Mouse (Mus musculus) hindbrain, postnatal 0 days (tissue): ENCODE results near the gene Ckm. TPM values are rescaled to one million over a fixed set of nuclear protein-coding genes. Genes with fewer than 3 reads are reported as not detected.

Source experiments
- ATAC-seq: fragments of 200-750 bp; cut with Nextera tagmentation; 2 replicates; pipeline ENCODE4 v1.8.0; 2017; ENCODE audit warnings: mild to moderate bottlenecking, moderate TSS enrichment, moderate library complexity
- DNase-seq: peaks from one replicate; pipeline ENCODE4 v3.0.0-alpha.2; 2015; ENCODE audit warnings: low spot score
- H3K27ac ChIP-seq: fragments of 300-500 bp; sonication (generic); 2 replicates; pipeline ENCODE4 v1.5.1; 2014; ENCODE audit warnings: mild to moderate bottlenecking
- H3K27me3 ChIP-seq: fragments of 300-500 bp; sonication (generic); 2 replicates; pipeline ENCODE4 v1.6.1; 2014; ENCODE audit warnings: low read length, mixed read lengths; ENCODE audit not compliant: insufficient read depth
- H3K36me3 ChIP-seq: fragments of 300-500 bp; sonication (generic); 2 replicates; pipeline ENCODE4 v1.6.1; 2014; ENCODE audit warnings: low read length, mixed read lengths; ENCODE audit not compliant: insufficient read depth
- H3K4me1 ChIP-seq: fragments of 300-500 bp; sonication (generic); 2 replicates; pipeline ENCODE4 v1.6.1; 2014; ENCODE audit warnings: antibody characterized with exemption, low read length, mixed read lengths; ENCODE audit not compliant: insufficient read depth
- H3K4me2 ChIP-seq: fragments of 300-500 bp; sonication (generic); 2 replicates; pipeline ENCODE4 v1.6.1; 2014; ENCODE audit warnings: low read depth, mild to moderate bottlenecking, low read length, moderate library complexity, mixed read lengths
- H3K4me3 ChIP-seq: fragments of 300-500 bp; sonication (generic); 2 replicates; pipeline ENCODE4 v1.5.1; 2014; ENCODE audit warnings: low read length
- H3K9ac ChIP-seq: fragments of 300-500 bp; sonication (generic); replicated peaks from 2 replicates; pipeline ENCODE4 v1.6.1; 2014; ENCODE audit warnings: mild to moderate bottlenecking, low read length, moderate library complexity, mixed read lengths
- H3K9me3 ChIP-seq: fragments of 300-500 bp; sonication (generic); 2 replicates; pipeline ENCODE4 v1.6.1; 2016; ENCODE audit warnings: low read length, mixed read lengths
- CTCF ChIP-seq: IDR thresholded peaks from 2 replicates; pipeline ENCODE4 v1.5.1; 2016; ENCODE audit warnings: antibody characterized with exemption, control low read depth, low read depth
- WGBS: fragments of 180-500 bp; shearing (Covaris S2); extraction: QIAGEN DNeasy Blood & Tissue Kit; methylation state at CpG from one replicate; pipeline ENCODE4 v1.1.7; 2014; 5-methylcytosine and 5-hydroxymethylcytosine counted together
- polyA plus RNA-seq: library from polyadenylated mRNA; unstranded; fragments of >200 nt; fragmentation: Nextera tagmentation; extraction: Ambion mirVana; gene quantifications from 2 replicates; pipeline ENCODE4 v1.2.1, GENCODE M21; 2015
- total RNA-seq: library from RNA; depleted of rRNA; stranded (reverse); fragments of >200 nt; gene quantifications from 2 replicates; pipeline ENCODE4 v1.2.3, GENCODE M21; 2014

The Ckm gene
- total and polyA plus RNA-seq, 2 experiments from 2014 or later, result 0.14 to 3.9 TPM

GRCm38 (mm10) chr7:19359892-19360641 lies 44.5 kb upstream of the Ckm start:
- H3K27ac ChIP-seq, result 0 out of 2 replicates have a peak overlapping the region, but pooled peaks have one; percentile 54
- H3K36me3 ChIP-seq, result peaks cover 8% of the 10 kb centered on the region
- H3K4me2 ChIP-seq, result peak overlapping the region; percentile 85
- peak; percentile 67 for ATAC-seq
- H3K4me3 ChIP-seq, result peak overlapping the region; percentile 72
- peaks cover 8% of the 10 kb centered on the region; the same call in 1 of the 2 replicates for H3K4me1 ChIP-seq
- peak overlapping the region; percentile 63 for H3K9ac ChIP-seq
- peak; percentile 84 for DNase-seq
- under 1% methylated on average over 45 of the region's 45 CpGs for WGBS
- TF ChIP-seq CTCF, result no peak
- H3K27me3 ChIP-seq, result no peaks in the 10 kb centered on the region
- H3K9me3 ChIP-seq, result no peaks in the 10 kb centered on the region

DNA sequence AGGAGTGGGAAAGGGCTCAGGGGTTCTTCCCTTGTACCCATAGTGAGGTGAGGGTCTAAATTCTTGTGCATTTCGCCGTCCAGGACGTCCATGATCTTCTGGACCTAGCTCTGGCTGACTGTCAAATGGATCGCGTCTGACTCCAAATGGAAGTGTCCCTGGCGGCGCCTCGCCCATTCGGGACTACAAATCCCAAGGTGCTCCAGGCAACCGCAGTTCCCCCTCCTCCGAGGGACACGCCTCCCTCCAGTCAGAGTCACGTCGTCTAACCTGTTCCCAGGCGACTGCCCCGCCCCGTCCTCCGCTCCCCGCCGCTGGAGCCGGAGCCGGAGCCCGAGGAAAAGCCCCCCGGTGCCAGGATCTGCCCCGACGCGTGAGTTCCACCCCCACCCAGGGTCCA lies 43.6 kb upstream of the Ckm start:
- peak; percentile 90 for DNase-seq
- H3K4me3 ChIP-seq, result peak overlapping the region; percentile 72
- WGBS, result under 1% methylated on average over 27 of the region's 27 CpGs
- peaks cover 6% of the 10 kb centered on the region for H3K36me3 ChIP-seq
- TF ChIP-seq CTCF, result no peak
- H3K9me3 ChIP-seq, result no peaks in the 10 kb centered on the region
- no peak overlapping the region for H3K27ac ChIP-seq
- H3K4me2 ChIP-seq, result peak overlapping the region; percentile 85
- no peak overlapping the region; the same call in 1 of the 2 replicates for H3K9ac ChIP-seq
- peaks cover 8% of the 10 kb centered on the region; the same call in 1 of the 2 replicates for H3K4me1 ChIP-seq
- ATAC-seq, result peak; percentile 39
- H3K27me3 ChIP-seq, result no peaks in the 10 kb centered on the region

- H3K27ac ChIP-seq, result no peak overlapping the region
- H3K27me3 ChIP-seq, result no peaks in the 10 kb centered on the region
- ATAC-seq (no peak), DNase-seq (peak; percentile 62)
- no peaks in the 10 kb centered on the region for H3K9me3 ChIP-seq
- WGBS, result 11% methylated on average over 16 of the region's 16 CpGs
- no peak overlapping the region for H3K9ac ChIP-seq
- peak; percentile 75 for TF ChIP-seq CTCF
- peaks cover 8% of the 10 kb centered on the region; the same call in 1 of the 2 replicates for H3K4me1 ChIP-seq
- peak overlapping the region; percentile 85 for H3K4me2 ChIP-seq
- H3K36me3 ChIP-seq, result peaks cover 6% of the 10 kb centered on the region
- H3K4me3 ChIP-seq, result peak overlapping the region; percentile 72
Measured at GRCm38 (mm10) chr7:19361720-19362119, 42.9 kb upstream of the Ckm start.

DNA sequence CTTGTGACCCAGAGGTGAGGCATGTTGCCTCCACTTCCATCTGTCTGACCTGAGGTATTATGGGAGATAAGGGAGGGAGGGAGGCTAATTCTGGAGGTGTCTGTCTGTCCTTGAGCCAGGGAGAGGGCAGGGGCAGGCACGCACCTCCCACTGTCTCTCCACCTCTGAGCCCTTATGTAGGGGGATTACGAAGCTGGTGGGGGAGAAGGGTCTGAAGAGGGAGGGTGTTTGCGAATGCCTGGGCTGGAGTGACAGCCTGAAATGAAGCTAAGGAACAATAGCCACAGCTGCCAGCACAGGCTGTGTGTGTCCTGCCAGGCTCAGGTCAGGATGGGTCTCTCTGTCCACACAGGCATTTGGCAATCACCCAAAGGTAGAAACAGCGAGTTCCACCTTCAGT lies 42.3 kb upstream of the Ckm start:
- no peak overlapping the region for H3K4me3 ChIP-seq
- 43% methylated on average over 4 of the region's 4 CpGs for WGBS

GRCm38 (mm10) chr7:19363881-19364280 lies 40.7 kb upstream of the Ckm start:
- ATAC-seq (no peak), DNase-seq (peak; percentile 31)
- Histone ChIP-seq H3K9me3 (no peaks in the 10 kb centered on the region), H3K4me2 (no peak overlapping the region), H3K36me3 (no peaks in the 10 kb centered on the region), H3K27me3 (0 out of 2 replicates have a peak, but pooled peaks cover 5% of the 10 kb centered on the region), H3K27ac (no peak overlapping the region), H3K9ac (no peak overlapping the region), H3K4me1 (no peaks in the 10 kb centered on the region), H3K4me3 (no peak overlapping the region)
- WGBS, result 10% methylated on average over 18 of the region's 18 CpGs
- TF ChIP-seq CTCF, result peak; percentile 72

More for the DNA sequence above, 42.3 kb upstream of the Ckm start:
- no peak for TF ChIP-seq CTCF
- ATAC-seq (no peak), DNase-seq (no peak)
- H3K4me2 ChIP-seq, result peak overlapping the region; percentile 85; the same call in 1 of the 2 replicates
- no peak overlapping the region for H3K27ac ChIP-seq
- H3K36me3 ChIP-seq, result peaks cover 3% of the 10 kb centered on the region
- H3K9ac ChIP-seq, result no peak overlapping the region
- no peaks in the 10 kb centered on the region for H3K27me3 ChIP-seq
- H3K4me1 ChIP-seq, result peaks cover 8% of the 10 kb centered on the region; the same call in 1 of the 2 replicates
- H3K9me3 ChIP-seq, result no peaks in the 10 kb centered on the region

DNA sequence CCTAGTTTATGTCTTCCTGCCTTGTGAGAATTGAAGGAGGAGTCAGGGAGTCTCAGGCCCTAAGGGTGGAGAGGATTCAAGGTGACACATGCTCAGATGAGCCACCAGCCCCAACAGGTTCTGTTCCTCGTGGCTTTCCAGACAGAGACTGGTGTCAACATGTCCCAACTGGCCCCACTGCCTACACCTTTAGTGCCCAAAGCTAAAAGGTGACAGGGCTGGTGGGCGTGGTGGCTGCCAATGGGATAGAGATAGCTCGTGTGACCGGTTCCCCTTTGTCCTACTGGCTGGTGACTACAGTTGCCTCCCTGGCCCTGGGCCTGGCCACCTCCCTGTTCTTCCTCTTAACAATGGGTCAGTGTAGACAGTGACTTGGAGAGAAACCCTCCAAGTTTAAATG lies 39.2 kb upstream of the Ckm start:
- no peaks in the 10 kb centered on the region for H3K4me1 ChIP-seq
- H3K36me3 ChIP-seq, result no peaks in the 10 kb centered on the region
- no peak for DNase-seq
- 82% methylated on average over 4 of the region's 4 CpGs for WGBS
- no peak overlapping the region for H3K4me3 ChIP-seq
- H3K27me3 ChIP-seq, result 0 out of 2 replicates have a peak, but pooled peaks cover 5% of the 10 kb centered on the region
- H3K9ac ChIP-seq, result no peak overlapping the region
- H3K27ac ChIP-seq, result no peak overlapping the region
- no peak overlapping the region for H3K4me2 ChIP-seq
- H3K9me3 ChIP-seq, result no peaks in the 10 kb centered on the region
- no peak for ATAC-seq
- no peak for TF ChIP-seq CTCF

DNA sequence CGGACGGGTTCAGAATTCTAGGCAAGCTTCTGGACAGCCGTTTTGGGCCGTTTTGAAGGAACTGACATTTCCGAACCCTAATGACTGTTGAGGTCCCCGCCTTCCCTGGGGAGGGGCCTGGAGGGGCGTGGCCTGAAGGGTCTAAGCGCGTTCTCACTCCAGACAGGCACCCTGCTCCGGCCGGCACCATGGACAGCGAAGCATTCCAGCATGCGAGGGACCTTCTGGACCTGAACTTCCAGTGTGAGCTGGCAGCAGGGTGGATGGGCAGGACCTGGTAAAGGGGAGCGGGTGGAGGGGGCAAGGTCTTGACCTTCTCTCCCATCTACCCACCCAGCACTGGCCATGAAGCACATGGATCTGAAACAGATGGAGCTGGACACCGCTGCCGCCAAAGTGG lies 36.2 kb upstream of the Ckm start:
- no peak overlapping the region for H3K4me2 ChIP-seq
- H3K27me3 ChIP-seq, result 0 out of 2 replicates have a peak, but pooled peaks cover 5% of the 10 kb centered on the region
- H3K9ac ChIP-seq, result no peak overlapping the region
- H3K27ac ChIP-seq, result no peak overlapping the region
- no peak for ATAC-seq
- no peak overlapping the region for H3K4me3 ChIP-seq
- WGBS, result 24% methylated on average over 16 of the region's 16 CpGs
- no peaks in the 10 kb centered on the region for H3K36me3 ChIP-seq
- H3K9me3 ChIP-seq, result no peaks in the 10 kb centered on the region
- DNase-seq, result no peak
- H3K4me1 ChIP-seq, result no peaks in the 10 kb centered on the region
- no peak for TF ChIP-seq CTCF
